Mouse (Mus musculus) small intestine, adult 2 months (tissue): ENCODE measurements around the gene Tpcn2.

ENCODE experiments used
- CTCF ChIP-seq: fragments of 200-500 bp; IDR thresholded peaks from 2 replicates; pipeline ENCODE4 v1.5.1; 2012; ENCODE audit warnings: low read depth, mild to moderate bottlenecking, control low read depth, inconsistent platforms, low read length, moderate library complexity, mixed read lengths; ENCODE audit not compliant: insufficient replicate concordance, insufficient read length; ENCODE audit errors: extremely low read depth
- POLR2A ChIP-seq: fragments of 200-500 bp; IDR thresholded peaks from 2 replicates; pipeline ENCODE4 v1.6.1; 2012; ENCODE audit warnings: low read depth, mild to moderate bottlenecking, control low read depth, inconsistent platforms, low read length, moderate library complexity

DNA sequence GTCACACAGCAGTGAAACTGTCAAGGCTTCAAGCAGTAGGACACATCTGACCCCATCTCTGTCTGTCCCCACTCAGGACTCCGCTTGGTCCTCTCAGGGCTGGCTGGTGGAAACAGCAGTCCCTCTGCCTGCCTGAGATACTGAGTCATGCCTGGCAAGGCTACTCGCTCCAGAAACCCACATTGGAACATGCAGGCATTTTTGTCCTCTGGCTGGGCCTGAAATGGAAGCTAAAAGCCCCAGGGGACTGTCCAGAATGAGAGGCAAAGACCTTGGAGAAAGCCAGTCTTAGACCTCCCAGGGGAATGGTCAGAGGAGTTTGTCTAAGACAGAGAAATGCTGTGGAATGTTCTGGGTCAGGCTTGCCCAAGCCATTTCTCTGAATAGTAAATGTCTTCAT, 17.8 kb downstream of the Tpcn2 start:
- TF ChIP-seq CTCF (no peak), POLR2A (no peak)
